Mouse (Mus musculus) regulatory T cell (primary cell): Measurements from ENCODE around the gene Wbp2.

Experiments used
- in situ Hi-C: fragments of 300-600 bp; cut with MboI, MseI; formaldehyde crosslinking; loops from one replicate; pipeline ENCODE4 v1.15.1; 2025; ENCODE audit warnings: high pct_unique_total_duplicates

Gene Wbp2

DNA sequence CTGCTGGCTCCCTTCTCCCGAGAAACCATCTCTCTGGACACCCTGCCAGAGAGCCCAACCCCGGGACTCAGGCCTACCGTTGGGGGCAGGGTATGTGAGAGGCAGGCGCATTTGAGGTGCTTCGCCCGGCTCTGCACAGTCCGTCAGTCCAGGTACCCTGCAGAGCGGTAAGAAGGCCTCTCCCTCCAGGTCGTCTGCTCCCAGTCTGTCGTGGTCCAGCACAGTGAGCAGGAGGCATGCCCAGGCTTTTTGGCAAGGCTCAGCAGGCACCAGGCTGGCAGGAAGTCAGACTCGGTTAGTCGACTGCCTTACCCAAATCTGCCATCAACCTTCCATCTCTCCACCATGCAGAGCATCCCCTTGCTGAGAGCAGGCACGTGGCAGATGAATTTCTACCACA, 23.2 kb downstream of the Wbp2 start:
- in situ Hi-C loops = no loop called here

DNA sequence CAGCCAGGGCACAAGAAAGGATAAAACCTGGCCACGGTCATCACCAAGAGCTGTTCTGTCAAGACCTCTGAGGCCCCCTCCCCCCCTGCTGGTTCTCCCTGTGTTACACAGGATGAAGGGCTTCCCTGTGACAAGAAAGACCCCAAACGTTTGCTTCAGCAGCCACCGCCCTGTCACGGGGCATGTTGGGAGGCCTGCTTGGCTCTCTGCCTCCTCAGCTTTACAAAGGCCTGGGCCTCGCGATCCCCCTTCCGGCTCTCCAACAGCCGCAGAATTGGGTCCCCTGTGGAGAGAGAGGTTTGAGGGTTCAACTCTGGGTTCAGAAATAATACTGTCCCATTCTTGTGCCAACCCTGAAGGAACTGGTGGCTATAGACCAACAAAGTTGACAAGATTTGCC, 24.3 kb downstream of the Wbp2 start:
- in situ Hi-C loops = no loop called here

DNA sequence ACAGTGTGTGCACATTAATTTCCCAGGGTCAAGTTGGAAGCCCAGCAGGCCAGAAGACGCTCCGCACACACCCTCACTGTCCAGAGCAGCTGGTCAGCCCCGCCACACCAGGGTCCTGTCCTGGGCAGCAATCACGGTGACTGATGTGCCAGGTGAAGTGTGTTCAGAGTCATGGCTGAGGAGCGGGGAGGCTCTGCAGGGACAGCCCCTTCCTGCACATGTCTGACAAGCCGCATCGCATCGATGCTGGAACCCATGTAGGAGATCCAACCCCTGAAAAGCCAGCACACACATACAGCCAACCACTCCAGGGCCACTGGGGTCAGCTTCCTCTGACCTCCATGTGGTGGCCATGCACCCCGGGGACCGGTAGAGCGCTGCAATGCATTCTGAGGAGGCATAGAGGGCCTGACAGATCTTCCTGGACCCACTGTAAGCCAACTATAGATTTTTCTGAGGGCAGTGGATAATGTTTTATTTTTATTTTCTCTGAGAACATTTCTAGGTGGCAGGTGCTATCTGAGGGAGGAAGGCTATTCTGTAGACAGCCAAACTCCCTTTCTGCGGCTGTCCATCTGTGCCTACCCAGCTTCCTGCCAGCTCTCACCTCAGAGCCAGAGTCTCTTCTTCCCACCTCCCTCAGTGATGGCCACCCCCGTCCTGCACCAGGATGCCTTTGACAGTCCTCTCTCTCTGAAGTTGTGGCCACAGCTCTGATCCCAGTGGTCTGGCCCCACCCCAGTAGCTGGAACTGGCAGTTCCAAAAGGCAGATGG, 25.0 kb downstream of the Wbp2 start:
- in situ Hi-C loops = no loop called here

DNA sequence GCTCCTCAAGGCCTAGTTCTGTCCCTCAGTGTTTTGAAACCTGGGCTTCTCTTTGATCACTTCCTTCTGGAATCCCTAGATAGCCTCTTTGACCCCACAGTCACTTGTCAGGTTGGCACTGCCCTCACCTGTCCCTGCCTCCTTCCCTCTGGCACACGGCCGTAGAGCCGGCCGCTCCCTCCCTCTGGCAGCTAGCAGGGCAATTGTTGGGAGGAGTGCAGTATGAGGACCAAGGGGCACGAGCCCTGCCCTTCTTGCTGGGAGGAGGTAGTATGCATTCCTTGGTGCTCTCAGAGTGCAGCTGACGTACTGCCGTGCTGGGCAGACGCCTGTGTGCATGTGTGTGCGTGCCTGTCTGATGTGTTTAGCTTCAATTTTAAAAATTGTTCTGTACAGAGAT, 26.2 kb downstream of the Wbp2 start:
- in situ Hi-C loops = no loop called here

DNA sequence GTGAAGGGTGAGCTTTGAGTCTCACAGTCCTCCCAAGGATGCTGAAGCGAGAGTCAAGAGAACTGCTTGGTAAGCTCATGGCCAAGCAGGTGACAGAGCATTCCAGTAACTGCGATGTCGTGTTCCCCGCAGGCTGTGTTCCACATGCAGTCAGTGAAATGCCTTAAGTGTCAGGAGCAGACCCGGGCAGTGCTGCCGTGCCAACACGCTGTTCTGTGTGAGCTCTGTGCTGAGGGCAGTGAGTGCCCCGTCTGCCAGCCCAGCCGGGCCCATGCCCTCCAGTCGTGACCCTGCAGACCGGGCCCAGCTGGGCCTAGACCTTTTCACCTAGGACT, 27.1 kb downstream of the Wbp2 start:
- in situ Hi-C loops = loop anchor here (10.0 kb wide), 1 partner anchor 905 kb away; no protein-coding TSS in a partner anchor

DNA sequence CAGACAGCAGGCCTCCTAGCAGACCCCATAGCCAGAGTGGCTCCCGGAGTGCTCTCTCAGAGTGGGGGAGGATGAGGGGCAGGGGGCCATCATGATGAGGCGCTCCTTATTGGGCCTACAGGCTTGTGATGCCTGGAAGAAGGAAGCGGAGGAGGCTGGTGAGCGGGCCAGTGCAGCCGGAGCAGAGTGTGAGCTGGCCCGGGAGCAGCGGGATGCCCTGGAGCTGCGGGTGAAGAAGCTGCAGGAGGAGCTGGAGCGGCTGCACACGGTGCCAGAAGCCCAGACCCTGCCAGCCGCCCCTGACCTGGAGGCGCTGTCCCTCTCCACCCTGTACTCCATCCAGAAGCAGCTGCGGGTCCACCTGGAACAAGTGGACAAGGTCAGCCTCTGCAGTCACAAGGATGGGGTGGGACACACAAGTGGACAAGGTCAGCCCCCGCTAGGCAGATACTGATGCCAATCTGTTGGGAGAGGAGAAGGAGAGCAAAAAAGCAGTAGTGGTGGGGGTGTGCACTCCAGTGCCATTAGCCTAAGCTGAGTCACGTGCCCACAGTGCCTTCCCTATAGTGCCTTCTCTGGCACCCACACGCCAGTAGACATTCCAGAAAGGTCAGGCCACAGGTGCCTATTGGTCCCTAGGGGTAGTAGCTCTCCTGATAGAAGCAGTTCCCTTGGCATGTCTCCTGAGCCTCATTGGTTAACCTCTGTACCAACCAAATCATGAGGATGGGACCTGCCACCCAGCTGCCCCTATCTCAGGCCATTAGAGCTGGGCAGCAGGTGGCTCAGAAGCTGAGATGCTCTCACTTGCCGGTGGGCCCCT, 27.7 kb downstream of the Wbp2 start:
- in situ Hi-C loops = loop anchor here (10.0 kb wide), 1 partner anchor 906 kb away; no protein-coding TSS in a partner anchor

DNA sequence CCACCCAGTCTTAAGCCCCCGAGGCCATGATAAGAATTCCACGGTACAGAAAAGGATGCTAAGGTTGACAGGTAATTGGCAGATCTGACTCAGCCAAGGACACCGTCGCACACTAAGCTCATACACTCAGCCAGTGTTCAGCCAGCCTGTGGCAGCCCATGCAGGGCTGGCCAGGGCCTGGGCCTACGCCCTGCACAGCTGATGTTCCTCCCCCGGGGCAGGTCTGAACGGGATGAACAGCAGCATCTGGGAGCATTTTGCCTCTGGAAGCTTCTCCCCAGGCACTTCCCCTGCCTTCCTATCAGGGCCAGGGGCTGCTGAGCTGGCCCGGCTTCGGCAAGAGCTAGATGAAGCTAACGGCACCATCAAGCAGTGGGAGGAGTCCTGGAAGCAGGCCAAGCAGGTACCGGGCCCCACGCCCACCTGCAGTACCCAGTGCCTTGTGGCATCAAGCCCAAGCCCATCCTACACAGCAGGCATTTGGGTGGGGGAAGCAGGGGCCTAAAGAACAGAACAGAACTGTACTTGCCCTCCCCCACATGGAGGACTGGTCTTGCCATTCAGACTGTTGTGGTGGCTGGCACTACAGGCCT, 28.7 kb downstream of the Wbp2 start:
- in situ Hi-C loops = loop anchor here (10.0 kb wide), 1 partner anchor 907 kb away; no protein-coding TSS in a partner anchor

DNA sequence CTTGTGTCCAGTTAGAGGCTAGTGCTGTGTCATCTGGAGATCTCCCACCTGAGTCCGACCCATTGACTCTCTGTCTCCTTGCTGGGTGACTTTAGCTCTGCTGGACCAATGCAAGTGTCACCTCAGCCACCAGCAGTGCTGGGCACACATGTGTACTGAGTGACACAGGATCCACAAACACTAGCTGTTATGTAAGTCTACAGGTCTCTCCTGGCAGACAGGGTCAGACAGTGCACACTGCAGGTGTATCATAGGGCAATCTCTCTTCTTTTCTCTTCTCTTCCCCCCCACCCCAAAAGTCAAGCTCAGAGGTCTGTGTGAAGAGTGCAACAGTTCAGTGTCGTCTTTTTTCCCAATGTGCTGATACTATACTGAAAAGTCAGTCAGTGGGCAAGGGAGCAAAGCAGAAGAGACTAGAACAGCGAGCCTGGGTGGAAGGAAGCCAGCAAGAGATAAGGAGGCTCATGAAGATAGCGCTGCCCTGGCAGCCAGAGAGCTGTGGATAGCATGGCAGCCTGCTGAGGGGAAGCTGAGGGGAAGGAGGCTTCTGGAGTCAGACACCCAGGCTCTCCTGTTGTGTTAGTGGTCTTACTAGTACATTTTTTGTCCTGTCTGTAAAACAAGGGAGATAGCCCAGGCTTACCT, 29.4 kb downstream of the Wbp2 start:
- in situ Hi-C loops = loop anchor here (10.0 kb wide), 1 partner anchor 907 kb away; no protein-coding TSS in a partner anchor

DNA sequence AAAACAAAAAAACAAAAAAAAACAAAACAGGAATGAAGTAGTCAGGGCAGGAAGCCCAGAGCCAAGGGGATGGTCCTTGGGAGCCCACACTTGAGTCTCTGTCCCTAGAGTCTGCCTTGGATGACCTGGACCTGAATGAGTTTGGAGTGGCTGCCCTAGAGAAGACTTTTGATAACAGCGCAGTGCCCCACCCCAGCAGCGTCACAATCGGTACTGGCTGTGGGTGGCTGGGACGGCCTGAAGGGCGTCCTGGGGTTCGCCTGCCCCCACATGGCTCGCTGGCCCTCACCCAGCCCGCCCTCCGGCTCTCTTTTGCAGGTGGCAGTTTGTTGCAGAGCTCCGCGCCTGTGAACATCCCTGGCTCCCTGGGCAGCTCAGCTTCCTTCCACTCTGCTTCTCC, 30.9 kb downstream of the Wbp2 start:
- in situ Hi-C loops = loop anchor here (10.0 kb wide), 1 partner anchor 909 kb away; no protein-coding TSS in a partner anchor

DNA sequence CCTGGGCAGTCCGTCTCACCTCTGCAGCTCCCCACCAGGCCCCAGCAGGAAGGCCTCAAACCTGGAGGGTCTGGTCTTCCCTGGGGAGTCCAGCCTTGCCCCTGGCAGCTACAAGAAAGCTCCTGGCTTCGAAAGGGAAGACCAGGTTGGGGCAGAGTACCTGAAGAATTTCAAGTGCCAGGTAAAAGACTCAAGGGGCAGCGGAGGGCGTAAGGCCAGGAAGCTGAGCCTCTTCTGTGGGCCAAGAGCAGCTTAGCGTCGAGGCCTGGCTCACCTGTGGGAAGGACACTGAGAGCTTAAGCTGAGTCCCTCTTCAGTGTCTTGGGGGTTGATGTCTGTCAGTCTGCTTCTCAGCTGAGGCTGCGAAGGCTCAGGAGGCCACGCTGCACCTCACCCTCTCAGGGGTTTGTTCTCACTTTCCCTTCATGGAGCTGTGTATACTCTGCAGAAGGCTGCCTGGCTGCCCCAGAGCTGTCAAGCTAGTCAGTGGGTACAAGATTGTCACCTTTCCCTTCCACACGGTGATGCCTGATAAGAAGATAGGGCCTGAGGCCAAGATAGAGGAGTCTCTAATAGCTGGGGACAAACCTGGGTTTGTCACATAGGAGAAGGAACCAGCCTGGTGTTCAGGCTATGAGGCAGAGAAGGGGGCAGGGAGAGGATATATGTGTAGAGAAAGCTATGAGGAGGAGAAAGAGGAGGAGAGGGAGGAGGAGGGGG, 33.1 kb downstream of the Wbp2 start:
- in situ Hi-C loops = loop anchor here (10.0 kb wide), 1 partner anchor 911 kb away; no protein-coding TSS in a partner anchor

DNA sequence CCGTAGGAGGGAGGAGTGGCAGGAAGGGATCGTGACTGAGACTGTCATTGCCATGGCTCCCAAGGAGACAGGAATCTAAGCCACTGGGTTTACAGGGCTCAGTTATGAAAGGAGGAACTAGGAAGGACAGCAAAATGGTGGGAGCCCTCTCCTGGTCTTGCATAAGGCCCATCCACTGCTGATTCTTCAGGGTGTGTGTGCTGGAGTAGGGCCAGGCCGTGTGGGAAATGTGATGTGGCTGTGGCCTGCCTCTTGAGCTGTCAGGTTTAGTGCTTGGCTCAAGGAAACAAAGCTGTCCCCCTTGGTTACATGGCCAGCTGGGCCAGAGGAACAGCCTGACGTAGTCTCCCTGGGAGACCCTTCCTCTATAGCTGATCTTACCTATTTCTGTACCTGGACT, 36.6 kb downstream of the Wbp2 start:
- in situ Hi-C loops = loop anchor here (10.0 kb wide), 1 partner anchor 915 kb away; no protein-coding TSS in a partner anchor

DNA sequence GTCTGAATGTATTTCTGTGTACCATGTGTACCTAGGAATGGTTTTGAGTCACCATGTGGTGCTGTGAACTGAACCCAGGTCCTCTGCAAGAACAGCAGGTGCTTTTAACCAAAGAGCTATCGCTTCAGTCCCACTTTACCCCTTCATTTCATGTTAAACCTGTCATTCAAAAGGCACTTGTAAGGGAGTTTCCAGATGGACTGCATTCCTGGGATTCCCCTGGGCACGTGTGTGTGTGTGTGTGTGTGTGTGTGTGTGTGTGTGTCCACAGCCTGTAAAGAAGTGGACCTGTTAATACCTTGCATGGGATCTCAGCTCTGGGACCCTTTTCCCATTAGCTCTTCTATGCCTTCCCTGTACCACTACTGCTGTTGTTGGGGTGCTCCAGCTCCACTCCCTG, 37.2 kb downstream of the Wbp2 start:
- in situ Hi-C loops = loop anchor here (10.0 kb wide), 1 partner anchor 915 kb away; no protein-coding TSS in a partner anchor

DNA sequence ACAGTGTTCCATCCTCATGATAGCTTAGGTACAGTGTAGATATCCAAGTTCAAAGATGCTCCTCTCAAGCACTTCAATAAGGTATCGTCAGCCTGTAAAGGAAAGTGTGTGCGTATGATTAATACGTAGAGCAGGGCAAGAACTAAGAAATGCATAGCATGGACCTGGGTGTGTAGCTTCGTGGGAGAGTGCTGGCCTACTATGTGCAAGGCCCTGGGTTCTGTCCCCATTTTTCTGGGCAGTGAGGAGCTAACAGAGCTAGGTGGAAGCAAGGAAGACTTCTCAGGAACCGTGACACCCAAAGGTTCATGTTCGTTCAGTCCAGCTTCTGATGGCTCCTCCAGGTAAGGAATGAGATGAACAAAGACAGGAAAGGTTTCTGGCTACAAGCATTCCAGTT, 41.6 kb downstream of the Wbp2 start:
- in situ Hi-C loops = no loop called here

DNA sequence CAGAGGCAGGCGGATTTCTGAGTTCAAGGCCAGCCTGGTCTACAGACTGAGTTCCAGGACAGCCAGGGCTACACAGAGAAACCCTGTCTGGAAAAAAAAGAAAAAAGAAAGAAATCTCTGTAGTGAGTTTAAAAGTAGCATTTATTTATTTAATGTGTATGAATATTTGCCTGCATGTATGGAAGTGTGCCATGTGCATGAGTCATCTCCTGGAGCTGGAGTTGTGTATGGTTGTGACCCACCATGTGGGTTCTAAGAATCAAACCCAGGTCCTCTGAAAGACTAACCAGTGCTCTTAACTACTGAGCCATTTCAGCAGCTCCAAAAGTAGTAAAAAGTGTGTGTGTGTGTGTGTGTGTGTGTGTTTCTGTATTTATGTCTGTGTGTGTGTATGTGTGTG, 43.5 kb downstream of the Wbp2 start:
- in situ Hi-C loops = no loop called here

DNA sequence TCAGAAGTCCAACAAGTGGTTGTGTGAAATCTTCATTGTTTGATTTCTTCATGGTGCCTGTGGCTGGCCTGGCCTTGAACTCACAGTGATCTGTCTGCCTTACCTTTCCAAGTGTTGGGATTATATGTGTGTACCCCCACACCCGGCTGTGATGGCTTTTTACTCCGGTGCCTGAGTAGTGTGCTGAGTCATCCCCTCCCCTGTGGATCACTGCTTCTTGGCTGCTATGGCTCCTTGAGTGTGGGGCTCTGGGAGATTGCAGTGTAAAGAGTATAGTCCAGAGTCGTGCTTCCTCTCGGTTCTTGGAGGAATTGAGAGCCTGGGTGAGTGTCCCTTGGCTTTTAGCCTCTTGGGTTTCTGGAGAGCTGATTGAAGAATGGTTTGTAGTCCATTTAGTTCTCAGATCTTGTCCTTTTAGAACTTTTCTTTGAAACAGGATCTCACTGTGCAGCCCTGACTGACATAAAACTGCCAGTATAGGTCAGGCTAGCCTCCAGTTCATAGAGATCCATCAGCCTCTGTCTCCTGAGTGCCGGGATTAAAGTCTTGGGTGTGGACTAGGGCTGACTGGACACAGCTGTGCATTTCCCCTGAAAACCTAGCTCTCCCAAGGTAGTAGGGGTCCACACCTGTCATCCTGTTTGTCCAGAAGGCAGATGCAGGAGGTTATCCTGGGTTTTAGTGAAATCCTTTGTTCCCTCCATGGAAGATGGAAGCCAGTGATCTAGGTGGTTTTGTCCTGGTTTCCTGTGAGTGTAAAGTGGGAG, 44.2 kb downstream of the Wbp2 start:
- in situ Hi-C loops = no loop called here

DNA sequence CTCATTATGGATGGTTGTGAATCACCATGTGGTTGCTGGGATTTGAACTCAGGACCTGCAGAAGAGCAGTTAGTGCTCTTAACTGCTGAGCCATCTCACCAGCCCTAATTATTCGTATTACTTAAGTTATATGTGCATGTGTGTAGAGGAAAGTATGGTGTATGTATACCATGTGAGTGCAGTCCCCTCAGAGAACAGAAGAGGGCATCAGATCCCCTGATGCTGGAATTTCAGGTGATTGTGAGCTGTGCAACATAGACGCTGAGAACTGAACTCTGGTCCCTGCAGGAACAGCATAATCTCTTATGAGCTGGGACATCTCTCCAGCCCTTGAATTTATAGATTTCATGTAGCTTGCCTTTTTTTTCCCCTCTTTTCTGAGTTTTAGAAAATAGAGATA, 45.0 kb downstream of the Wbp2 start:
- in situ Hi-C loops = no loop called here

DNA sequence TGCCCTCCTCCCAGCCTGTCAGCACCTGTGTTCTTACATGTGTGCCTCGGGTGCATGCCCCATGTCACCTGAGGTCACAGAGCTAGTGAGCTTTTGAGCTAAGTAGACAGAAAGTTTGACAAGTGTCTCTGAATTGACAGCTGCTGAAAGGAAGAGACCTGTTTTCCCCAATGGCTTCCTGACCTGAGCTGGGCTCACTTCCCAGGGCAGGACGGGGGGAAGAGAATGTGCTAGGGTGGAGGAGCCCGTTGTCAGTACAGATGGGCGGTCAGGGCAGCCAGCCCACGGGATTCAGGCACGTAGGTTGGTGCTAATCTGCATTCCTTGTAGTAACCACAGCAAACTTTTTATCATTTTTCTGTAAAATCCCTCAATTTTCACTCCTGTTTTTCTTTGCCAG, 46.2 kb downstream of the Wbp2 start:
- in situ Hi-C loops = no loop called here

DNA sequence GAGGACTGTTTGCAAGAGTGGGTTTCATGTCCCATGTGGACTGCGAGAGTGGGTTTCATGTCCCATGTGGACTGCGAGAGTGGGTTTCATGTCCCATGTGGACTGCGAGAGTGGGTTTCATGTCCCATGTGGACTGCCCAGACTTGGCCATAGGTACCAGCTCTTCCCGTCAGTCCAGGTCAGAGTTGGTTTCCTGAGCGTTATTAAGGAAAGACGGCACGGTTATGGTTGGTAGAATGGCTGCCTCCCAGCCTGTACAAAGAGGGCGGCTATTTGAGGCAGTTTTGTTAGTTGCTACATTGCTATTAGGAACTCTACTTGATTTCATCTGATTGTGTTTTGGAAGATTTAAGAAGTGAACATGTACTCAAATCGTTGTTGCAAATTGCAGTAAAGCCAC, 49.0 kb downstream of the Wbp2 start:
- in situ Hi-C loops = no loop called here

DNA sequence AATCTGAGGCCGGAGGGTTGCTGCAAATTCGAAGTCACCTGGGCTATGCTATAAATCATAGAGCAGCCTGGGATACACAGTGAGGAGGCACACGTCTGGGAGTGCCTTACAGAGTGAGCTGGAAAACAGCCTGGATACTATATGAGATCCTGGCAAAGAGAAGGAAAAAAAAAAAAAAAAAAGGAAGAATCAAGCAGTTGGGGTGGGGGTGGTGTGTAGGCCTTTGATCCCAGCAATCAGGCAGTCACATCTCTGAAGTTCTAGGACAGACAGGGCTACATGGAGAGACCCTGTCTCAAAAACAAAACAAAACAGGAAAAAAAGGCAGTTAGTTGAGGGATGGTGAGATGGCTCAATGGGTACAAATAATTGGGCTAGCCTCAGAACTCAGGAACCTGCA, 50.1 kb downstream of the Wbp2 start:
- in situ Hi-C loops = no loop called here

DNA sequence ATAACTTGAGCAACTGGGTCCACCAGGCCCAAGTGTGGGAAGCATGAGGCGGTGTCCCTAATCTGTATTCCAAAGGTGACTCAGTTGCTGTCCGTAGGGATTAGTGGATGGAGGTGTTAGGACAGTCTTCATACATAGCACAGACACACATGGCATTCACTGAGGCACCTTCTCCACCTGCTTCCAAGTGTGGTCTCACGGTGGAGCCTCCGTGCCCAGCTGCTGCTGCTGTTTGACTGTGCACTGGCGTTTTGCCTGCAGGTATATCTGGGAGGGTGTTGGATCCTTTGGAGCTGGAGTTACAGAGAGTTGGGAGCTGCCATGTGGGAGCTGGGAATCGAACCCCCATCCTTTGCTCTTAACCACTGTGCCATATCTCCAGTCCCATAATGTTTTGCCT, 52.2 kb downstream of the Wbp2 start:
- in situ Hi-C loops = no loop called here
